Mouse (Mus musculus) liver, postnatal 0 days (tissue): ENCODE data around the gene Bace1.

Source experiments
- CTCF ChIP-seq: sonication (generic); IDR thresholded peaks from 2 replicates; pipeline ENCODE4 v1.5.1; 2016; ENCODE audit warnings: antibody characterized with exemption, low read depth
- EP300 ChIP-seq: IDR thresholded peaks from 2 replicates; pipeline ENCODE4 v1.6.1; 2016; ENCODE audit warnings: antibody characterized with exemption, low read depth, mild to moderate bottlenecking

DNA sequence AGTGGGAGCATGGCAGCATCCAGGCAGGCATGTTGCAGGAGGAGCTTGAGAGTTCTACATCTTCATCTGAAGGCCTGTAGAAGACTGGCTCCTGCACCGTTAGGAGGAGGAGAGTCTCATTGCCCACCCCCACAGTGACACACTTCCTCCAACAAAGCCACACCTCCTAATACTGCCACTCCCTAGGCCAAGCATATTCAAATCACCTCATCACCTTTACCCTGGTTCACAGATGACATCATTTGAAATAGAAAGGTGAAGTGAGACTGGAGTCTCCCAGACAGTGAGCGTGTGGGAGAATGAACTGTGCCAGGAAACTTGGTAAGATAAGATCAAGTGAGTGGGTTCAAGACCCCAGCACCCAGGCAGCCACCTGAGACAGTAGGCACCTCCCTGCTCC lies 4.9 kb upstream of the Bace1 start:
- TF ChIP-seq CTCF (no peak), EP300 (no peak)
